Mouse (Mus musculus) adrenal gland, postnatal 10 days (tissue): Measurements from ENCODE around the gene Nhlh1. TPM values are rescaled to one million over a fixed set of nuclear protein-coding genes. Genes with fewer than 3 reads are reported as not detected.

Experiments used
- DNase-seq: peaks from one replicate; pipeline ENCODE4 v3.0.0; 2021; ENCODE audit warnings: mixed read lengths
- long read RNA-seq, 2 experiments: library from polyadenylated mRNA; stranded (forward); transcript quantifications; one replicate each; pipeline ENCODE4 v2.0.0; 2021
- total RNA-seq, 2 experiments: library from RNA; stranded (reverse); gene quantifications; 2 replicates each; pipeline ENCODE4 v1.2.3; 2021

The Nhlh1 gene
- total RNA-seq = under 1 TPM in 1 of 2 experiments, not detected in 1; 0.09 TPM
- long read RNA-seq, experiment 1 = 0 reads
- long read RNA-seq, experiment 2 = 0 reads

GRCm38 (mm10) chr1:172057491-172057921 is at the start of gene Nhlh1:
Gene Nhlh1, minus strand, starts transcription at chr1:172057573.
- no peak for DNase-seq

DNA sequence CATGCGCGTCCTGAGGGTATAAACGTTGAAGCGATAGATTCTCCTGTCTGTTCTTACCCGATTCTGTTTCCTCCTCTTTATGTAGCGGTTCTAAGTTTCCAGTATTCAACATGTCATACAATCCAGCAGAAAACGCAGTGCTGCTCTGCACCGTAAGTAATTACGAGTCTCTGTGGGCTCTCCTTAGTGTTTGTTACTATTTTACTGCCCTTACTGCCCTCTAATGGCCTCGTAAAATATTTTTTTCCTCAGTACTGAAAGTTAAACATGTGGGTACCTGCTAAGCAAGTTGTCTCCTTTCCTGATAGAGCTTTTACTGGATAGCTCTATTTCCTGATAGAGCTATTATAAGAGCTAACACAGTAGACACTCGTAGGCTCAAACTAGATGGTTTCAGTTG is 47.7 kb upstream of the Nhlh1 start:
- DNase-seq = no peak

DNA sequence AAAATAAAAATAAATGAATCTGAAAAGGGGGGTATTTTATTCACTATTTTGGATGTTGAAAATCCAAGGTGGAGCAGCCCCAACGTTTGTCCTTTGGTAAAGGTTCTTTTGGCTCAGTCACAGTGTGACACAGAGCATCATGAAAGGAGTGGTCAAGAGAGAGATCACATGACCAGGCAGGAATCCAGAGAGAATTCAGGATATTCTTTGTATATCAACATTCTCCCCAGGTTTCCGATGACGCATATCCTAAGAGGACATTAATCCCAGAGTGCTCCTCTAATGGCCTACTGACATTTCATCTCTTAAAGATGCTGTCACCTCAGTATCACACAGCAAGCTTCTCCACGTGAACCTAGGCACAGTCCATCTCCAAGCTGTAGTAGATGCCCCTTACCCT is 46.2 kb upstream of the Nhlh1 start:
- no peak for DNase-seq

DNA sequence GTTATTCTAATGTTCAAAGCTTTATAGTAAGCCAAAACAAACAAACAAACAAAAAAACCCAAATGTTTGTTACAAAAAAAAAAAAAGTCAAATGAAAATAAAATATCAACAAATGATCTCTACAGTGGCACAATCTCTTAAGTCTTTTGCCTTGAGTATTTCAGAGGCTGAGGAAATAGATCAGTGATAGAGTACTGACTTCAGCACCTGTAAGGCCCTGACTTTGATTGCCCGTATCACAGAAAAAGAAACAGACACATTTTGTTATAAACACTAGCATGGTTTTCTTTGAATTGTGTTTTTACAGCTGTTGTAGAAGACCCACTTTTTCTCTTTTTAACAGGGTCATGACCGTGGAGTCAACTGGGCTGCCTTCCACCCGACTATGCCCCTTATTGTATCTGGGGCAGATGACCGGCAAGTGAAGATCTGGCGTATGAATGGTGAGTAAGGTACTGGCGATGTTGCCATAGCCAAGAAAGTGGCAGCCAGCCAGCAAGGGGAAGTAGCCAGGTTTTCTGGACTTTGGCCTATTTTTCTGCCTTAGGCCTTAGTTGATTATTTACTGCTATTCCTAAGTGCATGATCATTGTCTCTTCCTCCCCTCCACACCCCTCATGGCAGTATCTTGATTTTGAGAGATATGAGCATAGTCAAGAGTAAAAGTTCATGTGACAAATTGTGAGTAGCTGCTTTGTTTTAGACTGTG is 42.1 kb upstream of the Nhlh1 start:
- peak; percentile 63 for DNase-seq

DNA sequence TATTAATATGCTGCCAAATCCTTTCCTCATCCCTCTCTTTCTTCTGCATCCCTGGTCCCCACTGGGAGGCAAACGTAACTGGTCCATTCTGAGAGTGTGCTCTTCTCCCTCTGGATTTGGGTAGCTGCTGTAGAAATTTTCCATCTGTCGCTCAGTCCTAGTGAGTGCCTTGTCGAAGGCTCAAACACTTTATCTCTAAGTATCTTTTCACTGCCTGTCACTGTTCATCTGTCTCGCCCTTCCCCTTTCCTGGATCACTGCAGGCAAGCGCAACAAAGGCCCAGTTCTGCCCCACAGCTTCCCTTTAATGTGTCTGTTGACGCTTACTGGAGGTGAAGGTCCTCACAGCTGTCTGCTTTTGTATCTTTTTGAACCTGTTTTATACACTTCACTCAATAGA is 37.8 kb upstream of the Nhlh1 start:
- DNase-seq = no peak

DNA sequence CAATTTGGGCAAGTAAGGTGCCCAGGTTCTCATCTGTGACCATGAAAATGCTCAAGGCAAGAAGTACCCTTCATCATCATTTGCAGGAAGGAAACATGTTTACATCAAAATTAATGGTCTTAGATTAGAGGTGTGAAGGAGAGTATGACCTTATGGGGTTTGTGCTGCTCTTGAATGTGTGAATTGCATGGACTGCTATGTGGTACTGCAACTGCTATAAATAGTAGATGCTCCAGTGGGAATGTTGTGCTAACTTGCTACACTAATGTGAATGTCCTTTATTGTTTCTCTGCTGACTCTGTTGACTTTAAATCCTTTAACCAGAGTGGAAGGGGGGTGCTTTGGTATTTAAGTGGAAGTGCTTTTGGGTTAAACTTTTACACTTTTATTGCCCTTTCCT is 36.9 kb upstream of the Nhlh1 start:
- DNase-seq = no peak

DNA sequence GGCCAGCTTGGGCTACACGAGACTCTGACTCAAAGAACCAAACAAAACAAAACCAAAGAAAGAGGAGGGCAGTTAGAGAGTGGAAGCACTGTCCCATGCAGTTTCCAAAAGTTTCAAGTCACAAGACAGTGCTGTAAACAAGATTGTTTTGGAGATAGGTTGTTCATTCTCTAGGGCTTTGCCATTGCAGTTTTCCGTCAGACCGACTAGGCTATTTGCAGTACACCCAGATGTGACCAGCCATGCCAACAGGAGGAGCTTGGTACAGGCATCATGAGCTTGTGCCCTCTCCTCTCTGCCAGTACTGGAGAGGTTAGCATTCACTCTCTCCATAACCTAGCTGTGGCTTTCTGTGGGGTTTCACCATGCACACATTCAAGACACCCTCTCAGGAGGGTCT is 36.1 kb upstream of the Nhlh1 start:
- DNase-seq = no peak

DNA sequence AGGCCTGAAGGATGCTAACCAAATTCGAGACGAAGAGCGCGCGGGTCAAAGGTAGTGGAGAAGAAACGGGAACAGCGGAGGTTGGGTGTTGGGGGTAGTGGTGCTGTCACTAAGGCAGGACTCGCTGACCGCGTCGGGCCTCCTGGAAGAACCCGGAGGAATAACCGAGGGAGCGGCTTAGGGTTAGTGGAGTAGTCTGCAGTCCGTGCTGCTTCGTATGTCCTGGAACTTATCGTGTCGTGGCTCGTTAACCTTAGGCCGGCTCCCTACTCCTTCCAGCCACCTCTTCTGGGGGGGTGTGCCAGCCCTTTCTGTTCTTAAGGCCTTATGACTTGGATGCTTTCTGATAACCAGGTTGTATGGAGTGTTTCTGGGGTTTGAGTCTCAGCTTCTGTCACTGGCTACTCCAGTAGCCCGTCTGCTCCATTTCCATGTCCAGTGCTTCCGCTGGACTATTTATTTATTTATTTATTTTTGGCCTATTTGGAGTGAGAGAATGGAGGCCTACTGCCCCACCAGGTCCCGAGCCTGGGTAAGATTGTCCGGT is 25.6 kb upstream of the Nhlh1 start:
- DNase-seq = no peak

DNA sequence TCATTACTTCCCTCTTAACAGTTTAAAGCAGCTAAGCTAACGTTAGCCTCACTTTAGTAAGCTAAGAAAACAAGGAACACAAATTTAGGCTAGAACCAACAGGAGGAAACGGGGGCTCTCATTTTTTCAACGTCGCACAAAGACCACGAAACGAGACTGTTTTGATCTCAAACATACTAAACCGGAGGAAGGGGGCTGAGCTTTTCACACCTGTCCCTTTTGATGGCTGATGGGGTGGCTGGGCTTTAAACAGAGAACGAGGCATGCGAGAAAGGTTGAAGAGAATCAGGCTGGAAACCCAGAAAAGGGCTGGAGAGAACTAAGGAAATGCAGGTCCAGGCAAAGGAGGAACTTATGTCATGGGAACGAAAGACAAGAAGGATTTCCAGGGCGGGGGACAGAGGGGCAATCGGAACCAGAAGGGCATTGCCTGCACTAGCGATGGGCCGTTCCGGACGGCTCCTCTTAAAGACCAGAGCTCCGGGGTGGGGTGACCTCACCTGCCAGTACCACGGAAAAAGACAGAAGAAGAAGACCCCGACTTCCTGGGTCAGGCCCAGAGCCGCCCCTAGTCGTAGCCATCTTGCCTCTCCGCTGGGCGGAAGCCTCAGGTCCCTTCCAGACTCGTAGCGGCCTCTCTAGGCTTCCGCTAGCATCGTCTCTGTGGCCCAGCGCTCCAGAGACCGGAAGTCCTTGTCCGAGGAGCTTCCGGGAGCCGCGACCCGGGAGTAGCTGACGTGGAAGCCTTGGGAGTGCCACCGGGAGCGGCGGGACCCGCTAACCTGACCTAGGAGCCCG is 24.9 kb upstream of the Nhlh1 start, which contains the start of the genes Copa and Ncstn:
Gene Copa, plus strand, starts transcription at position 429 of the 798 bp plus-strand sequence.
Gene Ncstn, minus strand, starts transcription at position 695 of the 798 bp plus-strand sequence.
- DNase-seq = peak; percentile 95

DNA sequence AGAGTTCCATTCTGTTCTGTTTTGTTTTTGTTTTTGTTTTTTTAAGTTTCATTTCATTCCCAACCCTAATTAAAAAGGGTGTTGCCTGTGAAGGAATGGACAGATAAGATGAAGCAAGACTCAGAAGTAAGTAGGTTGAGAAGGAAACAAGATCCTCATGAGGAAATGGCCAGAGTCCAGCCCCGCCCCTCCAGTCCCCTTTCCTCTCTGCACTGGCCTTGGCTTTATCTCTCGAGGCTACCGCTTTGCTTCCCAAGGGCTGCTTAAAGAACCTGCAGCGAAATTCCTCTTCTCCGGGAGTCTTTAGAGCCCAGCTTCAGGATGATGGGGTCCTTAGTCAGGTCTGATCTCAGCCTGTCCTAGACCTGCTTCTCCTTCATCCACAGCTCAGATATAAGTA is 20.6 kb upstream of the Nhlh1 start:
- DNase-seq = peak; percentile 63

DNA sequence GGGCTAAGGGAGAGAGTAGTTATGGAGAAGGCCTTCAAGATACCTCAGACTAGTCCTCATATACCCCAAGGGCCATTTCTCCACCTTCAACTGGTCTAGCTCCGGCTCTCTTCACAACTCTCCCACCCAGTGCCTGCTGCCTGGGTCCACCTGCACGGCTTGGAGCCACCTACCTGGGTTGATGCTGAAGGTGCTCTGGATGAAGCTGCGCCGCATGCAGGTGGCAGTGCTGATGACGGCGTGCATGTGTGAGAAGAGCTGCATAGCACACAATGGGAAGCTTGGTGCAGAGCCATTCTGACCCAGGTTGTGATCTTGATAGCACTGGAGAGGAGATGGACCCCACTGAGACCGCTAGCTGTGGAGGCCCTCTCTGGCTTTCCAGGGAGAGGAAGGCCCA is 15.2 kb upstream of the Nhlh1 start:
- no peak for DNase-seq

DNA sequence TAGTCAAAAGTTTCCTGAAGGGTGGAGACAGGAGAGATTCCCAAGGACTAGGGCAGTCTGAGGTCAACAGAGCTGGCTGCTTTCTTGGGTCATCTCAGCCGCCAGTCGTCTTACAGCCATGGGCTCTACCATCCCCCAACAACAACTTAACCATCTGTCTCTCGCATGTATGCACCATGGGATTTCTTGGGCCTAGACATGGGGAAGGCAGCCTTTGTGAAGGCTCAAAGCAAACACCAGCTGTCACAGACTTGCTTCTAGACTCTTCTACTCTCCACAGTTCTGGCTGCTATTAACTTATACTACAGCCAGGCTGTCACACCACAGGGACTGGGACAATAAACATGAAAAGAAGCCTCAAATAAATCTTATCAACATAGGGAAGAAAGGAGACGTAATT is 14.2 kb upstream of the Nhlh1 start:
- no peak for DNase-seq

- DNase-seq = no peak
These were observed 12.9 kb upstream of the Nhlh1 start for GRCm38 (mm10) chr1:172070227-172070626.

- DNase-seq = no peak
These were observed 7.3 kb upstream of the Nhlh1 start for GRCm38 (mm10) chr1:172064613-172065141.

DNA sequence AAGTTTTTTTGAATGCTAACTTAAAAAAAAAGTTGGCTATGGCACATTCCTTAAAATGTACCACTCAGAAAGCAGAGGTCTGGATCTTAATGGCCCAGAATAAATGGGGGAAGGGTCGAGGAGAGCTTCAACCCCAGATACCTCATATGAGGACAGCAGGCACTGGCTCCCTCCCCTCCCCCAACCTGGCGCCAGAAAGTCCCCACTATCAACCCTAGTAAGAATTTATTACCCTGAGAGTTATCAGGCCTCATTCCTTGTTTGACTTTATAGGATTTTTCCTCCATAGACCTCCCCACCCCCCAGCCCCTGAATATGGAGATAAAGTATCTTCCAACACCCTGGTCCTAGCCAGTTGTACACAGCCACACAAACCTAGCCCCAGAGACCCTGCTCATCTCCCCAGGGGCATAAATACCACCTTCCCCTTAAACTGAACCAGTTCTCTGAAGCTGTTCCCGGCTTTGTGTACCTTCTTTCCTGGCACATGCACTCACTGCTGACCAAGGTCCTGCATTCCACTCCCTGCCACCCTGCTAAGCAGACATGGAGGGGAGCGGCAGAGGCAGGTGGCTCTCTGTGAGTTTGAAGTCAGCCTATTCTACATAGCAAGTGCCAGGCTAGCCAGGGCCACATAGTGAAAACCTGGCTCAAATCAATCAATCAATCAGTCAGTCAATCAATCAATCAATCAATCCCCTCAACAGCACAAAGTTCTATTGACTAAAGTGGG is 6.1 kb upstream of the Nhlh1 start:
- no peak for DNase-seq

DNA sequence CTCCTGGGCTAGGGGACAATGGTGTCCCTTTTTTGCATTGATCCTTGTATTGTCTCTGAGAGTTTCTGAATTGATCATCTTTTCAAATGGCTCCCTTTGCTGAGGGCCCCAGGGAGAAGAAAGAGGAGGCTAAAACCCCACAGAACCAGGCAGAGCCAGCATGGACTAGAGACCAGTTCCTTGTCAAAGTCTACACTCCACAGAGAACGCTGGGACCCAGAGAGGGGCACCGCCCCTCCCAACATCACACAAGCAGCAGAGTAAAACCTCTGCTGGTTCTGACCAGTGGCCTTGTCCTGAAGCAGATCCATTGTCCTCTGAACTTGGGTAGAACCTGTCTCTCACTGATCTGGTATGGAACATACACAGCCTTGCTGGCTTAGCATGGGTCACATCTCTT is 4.7 kb upstream of the Nhlh1 start:
- no peak for DNase-seq

GRCm38 (mm10) chr1:172061217-172061616 is 3.8 kb upstream of the Nhlh1 start:
- DNase-seq = no peak

DNA sequence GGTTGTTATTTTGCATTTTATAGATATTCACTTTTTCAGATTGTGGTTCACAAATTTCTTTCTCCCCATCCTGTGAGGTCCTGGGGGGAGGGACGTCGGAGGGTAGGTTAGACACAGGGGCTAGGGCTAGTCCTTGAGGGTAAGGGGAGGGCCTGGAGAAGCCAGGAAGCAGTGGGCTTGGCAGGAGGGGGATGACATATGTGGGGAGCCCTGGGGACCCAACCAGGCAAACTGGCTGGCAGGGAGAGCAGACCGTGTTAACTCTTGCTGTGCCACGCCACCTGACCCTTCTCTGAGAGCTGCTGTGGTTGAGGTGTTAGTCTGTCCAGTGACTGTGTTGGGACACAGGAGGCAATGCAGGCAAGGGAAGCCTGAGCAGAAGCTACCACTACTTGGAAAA is 3.3 kb upstream of the Nhlh1 start:
- no peak for DNase-seq

DNA sequence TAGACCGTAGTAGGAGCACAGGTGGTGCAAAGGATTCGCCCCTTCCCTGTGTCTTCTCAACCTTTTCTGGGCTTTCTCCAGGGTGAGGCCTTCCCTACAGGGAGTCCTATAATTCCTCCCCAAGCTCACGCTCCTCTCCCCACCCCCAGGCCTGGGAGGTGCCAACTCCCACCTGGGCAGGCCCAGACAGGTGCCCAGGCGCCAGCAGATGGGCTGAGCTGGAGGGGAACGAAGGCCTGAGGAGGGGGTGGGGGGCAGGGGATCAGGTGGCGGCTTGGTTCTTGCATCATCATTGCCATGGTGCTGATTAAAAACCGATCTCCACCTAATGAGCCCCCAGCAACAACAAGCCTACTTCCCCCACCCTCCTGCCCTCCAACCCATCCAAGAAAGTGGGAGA is 1.5 kb upstream of the Nhlh1 start:
- DNase-seq = no peak

GRCm38 (mm10) chr1:172058321-172058720 is 948 bp upstream of the Nhlh1 start:
- no peak for DNase-seq

- DNase-seq = no peak
These were observed 1.1 kb downstream of the Nhlh1 start for GRCm38 (mm10) chr1:172056251-172056650.
